Mouse (Mus musculus) limb, embryonic 12.5 days (tissue): Measurements from ENCODE around the gene Ttc29. TPM values are rescaled to one million over a fixed set of nuclear protein-coding genes. Genes with fewer than 3 reads are reported as not detected.

ENCODE experiments used
- ATAC-seq: fragments of 200-750 bp; cut with Nextera tagmentation; 2 replicates; pipeline ENCODE4 v1.8.0; 2017; ENCODE audit warnings: low read depth, moderate TSS enrichment; ENCODE audit not compliant: insufficient number of reproducible peaks, insufficient read depth, low FRiP score, low TSS enrichment
- H3K27ac ChIP-seq: fragments of 300-500 bp; sonication (generic); 2 replicates; pipeline ENCODE4 v1.5.1; 2016; ENCODE audit warnings: mild to moderate bottlenecking, moderate library complexity
- H3K27me3 ChIP-seq: fragments of 300-500 bp; sonication (generic); 2 replicates; pipeline ENCODE4 v1.6.1; 2016; ENCODE audit warnings: mild to moderate bottlenecking, moderate library complexity
- H3K36me3 ChIP-seq: fragments of 300-500 bp; sonication (generic); 2 replicates; pipeline ENCODE4 v1.6.1; 2016; ENCODE audit warnings: mild to moderate bottlenecking, moderate library complexity
- H3K4me1 ChIP-seq: fragments of 300-500 bp; sonication (generic); replicated peaks from 2 replicates; pipeline ENCODE4 v1.6.1; 2016
- H3K4me2 ChIP-seq: fragments of 300-500 bp; sonication (generic); 2 replicates; pipeline ENCODE4 v1.6.1; 2016; ENCODE audit warnings: mild to moderate bottlenecking, moderate library complexity
- H3K4me3 ChIP-seq: fragments of 300-500 bp; sonication (generic); replicated peaks from 2 replicates; pipeline ENCODE4 v1.5.1; 2016; ENCODE audit warnings: mild to moderate bottlenecking
- H3K9ac ChIP-seq: fragments of 300-500 bp; sonication (generic); replicated peaks from 2 replicates; pipeline ENCODE4 v1.6.1; 2016; ENCODE audit warnings: mild to moderate bottlenecking, moderate library complexity
- H3K9me3 ChIP-seq: fragments of 300-500 bp; sonication (generic); 2 replicates; pipeline ENCODE4 v1.6.1; 2016; ENCODE audit warnings: mild to moderate bottlenecking, moderate library complexity
- WGBS: fragments of 180-500 bp; shearing (Covaris S2); methylation state at CpG from one replicate; pipeline ENCODE4 v1.1.7; 2016; 5-methylcytosine and 5-hydroxymethylcytosine counted together
- polyA plus RNA-seq: library from polyadenylated mRNA; unstranded; fragments of >200 nt; fragmentation: Nextera tagmentation; extraction: Ambion mirVana; gene quantifications from 2 replicates; pipeline ENCODE4 v1.2.1, GENCODE M21; 2016

Ttc29 gene
- polyA plus RNA-seq, 1 experiment from 2014 or later: not detected

GRCm38 (mm10) chr8:78317666-78318065 lies 104.6 kb downstream of the Ttc29 start:
- H3K27ac ChIP-seq: no peak overlapping the region
- no peak overlapping the region for H3K9ac ChIP-seq
- H3K9me3 ChIP-seq: no peaks in the 10 kb centered on the region
- no peak overlapping the region for H3K4me3 ChIP-seq
- 86% methylated on average over 2 of the region's 2 CpGs for whole genome bisulfite sequencing
- H3K36me3 ChIP-seq: no peaks in the 10 kb centered on the region
- no peak overlapping the region for H3K4me2 ChIP-seq
- 0 out of 2 replicates have a peak, but pooled peaks cover 4% of the 10 kb centered on the region for H3K4me1 ChIP-seq
- no peaks in the 10 kb centered on the region for H3K27me3 ChIP-seq
- ATAC-seq: no peak

- Histone ChIP-seq H3K27ac (no peak overlapping the region), H3K4me1 (0 out of 2 replicates have a peak, but pooled peaks cover 11% of the 10 kb centered on the region), H3K9ac (no peak overlapping the region), H3K36me3 (no peaks in the 10 kb centered on the region), H3K9me3 (no peaks in the 10 kb centered on the region), H3K27me3 (no peaks in the 10 kb centered on the region), H3K4me2 (no peak overlapping the region), H3K4me3 (no peak overlapping the region)
- no peak for ATAC-seq
- WGBS: 88% methylated on average over 3 of the region's 3 CpGs
Observed at GRCm38 (mm10) chr8:78323391-78323790, 110.3 kb downstream of the Ttc29 start.

- no peaks in the 10 kb centered on the region; the same call in 1 of the 2 replicates for H3K4me1 ChIP-seq
- H3K27me3 ChIP-seq: no peaks in the 10 kb centered on the region
- H3K36me3 ChIP-seq: no peaks in the 10 kb centered on the region
- no peak overlapping the region for H3K27ac ChIP-seq
- no peak for ATAC-seq
- H3K4me2 ChIP-seq: no peak overlapping the region
- WGBS: 64% methylated on average over 11 of the region's 11 CpGs
- H3K9ac ChIP-seq: no peak overlapping the region
- H3K4me3 ChIP-seq: no peak overlapping the region
- H3K9me3 ChIP-seq: no peaks in the 10 kb centered on the region
Observed at GRCm38 (mm10) chr8:78340689-78341529, 127.8 kb downstream of the Ttc29 start.

GRCm38 (mm10) chr8:78342151-78342550 lies 129.1 kb downstream of the Ttc29 start:
- Histone ChIP-seq H3K36me3 (no peaks in the 10 kb centered on the region), H3K9me3 (no peaks in the 10 kb centered on the region), H3K27me3 (no peaks in the 10 kb centered on the region), H3K4me1 (peaks cover 5% of the 10 kb centered on the region), H3K4me3 (no peak overlapping the region), H3K4me2 (no peak overlapping the region), H3K9ac (no peak overlapping the region), H3K27ac (no peak overlapping the region)
- 81% methylated on average over 4 of the region's 4 CpGs for WGBS
- ATAC-seq: no peak

GRCm38 (mm10) chr8:78344006-78344405 lies 130.9 kb downstream of the Ttc29 start:
- WGBS: 48% methylated on average over 2 of the region's 2 CpGs

GRCm38 (mm10) chr8:78345705-78346104 lies 132.6 kb downstream of the Ttc29 start:
- Histone ChIP-seq H3K4me2 (peak overlapping the region; percentile 39), H3K27ac (no peak overlapping the region), H3K9me3 (no peaks in the 10 kb centered on the region), H3K4me1 (peaks cover 5% of the 10 kb centered on the region), H3K9ac (no peak overlapping the region), H3K36me3 (no peaks in the 10 kb centered on the region), H3K4me3 (peak overlapping the region; percentile 8; the same call in 1 of the 2 replicates), H3K27me3 (no peaks in the 10 kb centered on the region)
- whole genome bisulfite sequencing: 36% methylated on average over 7 of the region's 7 CpGs
- peak; percentile 20; the same call in 1 of the 2 replicates for ATAC-seq

More at GRCm38 (mm10) chr8:78344006-78344405, 130.9 kb downstream of the Ttc29 start:
- no peak for ATAC-seq
- H3K9me3 ChIP-seq: no peaks in the 10 kb centered on the region
- H3K4me2 ChIP-seq: no peak overlapping the region
- peaks cover 5% of the 10 kb centered on the region for H3K4me1 ChIP-seq
- no peaks in the 10 kb centered on the region for H3K36me3 ChIP-seq
- H3K4me3 ChIP-seq: no peak overlapping the region
- H3K27ac ChIP-seq: no peak overlapping the region
- no peaks in the 10 kb centered on the region for H3K27me3 ChIP-seq
- no peak overlapping the region for H3K9ac ChIP-seq

- Histone ChIP-seq H3K36me3 (no peaks in the 10 kb centered on the region), H3K4me3 (peak overlapping the region; percentile 8; the same call in 1 of the 2 replicates), H3K4me2 (peak overlapping the region; percentile 39), H3K9ac (no peak overlapping the region), H3K27me3 (no peaks in the 10 kb centered on the region), H3K4me1 (peaks cover 5% of the 10 kb centered on the region), H3K27ac (no peak overlapping the region), H3K9me3 (no peaks in the 10 kb centered on the region)
- ATAC-seq: 0 out of 2 replicates have a peak, but pooled peaks have one; percentile 15
- WGBS: 11% methylated on average over 11 of the region's 11 CpGs
Observed at GRCm38 (mm10) chr8:78346131-78346621, 133.1 kb downstream of the Ttc29 start.

GRCm38 (mm10) chr8:78353902-78354301 lies 140.8 kb downstream of the Ttc29 start:
- Histone ChIP-seq H3K4me3 (no peak overlapping the region), H3K4me1 (no peaks in the 10 kb centered on the region), H3K9me3 (no peaks in the 10 kb centered on the region), H3K36me3 (no peaks in the 10 kb centered on the region), H3K9ac (no peak overlapping the region), H3K27ac (no peak overlapping the region), H3K4me2 (no peak overlapping the region), H3K27me3 (no peaks in the 10 kb centered on the region)
- no peak for ATAC-seq
- WGBS: 64% methylated on average over 5 of the region's 5 CpGs

GRCm38 (mm10) chr8:78354801-78355200 lies 141.7 kb downstream of the Ttc29 start:
- no peak overlapping the region for H3K9ac ChIP-seq
- no peak overlapping the region for H3K4me2 ChIP-seq
- H3K4me3 ChIP-seq: no peak overlapping the region
- 91% methylated on average over 5 of the region's 5 CpGs for WGBS
- H3K27ac ChIP-seq: no peak overlapping the region
- no peaks in the 10 kb centered on the region for H3K4me1 ChIP-seq
- no peaks in the 10 kb centered on the region for H3K27me3 ChIP-seq
- H3K36me3 ChIP-seq: no peaks in the 10 kb centered on the region
- ATAC-seq: no peak
- H3K9me3 ChIP-seq: no peaks in the 10 kb centered on the region

- ATAC-seq: no peak
- 88% methylated on average over 7 of the region's 7 CpGs for WGBS
- Histone ChIP-seq H3K36me3 (no peaks in the 10 kb centered on the region), H3K4me1 (no peaks in the 10 kb centered on the region), H3K9me3 (no peaks in the 10 kb centered on the region), H3K27me3 (no peaks in the 10 kb centered on the region), H3K4me3 (no peak overlapping the region), H3K9ac (no peak overlapping the region), H3K27ac (no peak overlapping the region), H3K4me2 (no peak overlapping the region)
Observed at GRCm38 (mm10) chr8:78390756-78391155, 177.7 kb downstream of the Ttc29 start.

- H3K27me3 ChIP-seq: peaks cover 57% of the 10 kb centered on the region
Observed at GRCm38 (mm10) chr8:78419272-78419671, 206.2 kb downstream of the Ttc29 start.

More at GRCm38 (mm10) chr8:78419272-78419671, 206.2 kb downstream of the Ttc29 start:
- no peaks in the 10 kb centered on the region for H3K9me3 ChIP-seq
- H3K36me3 ChIP-seq: no peaks in the 10 kb centered on the region
- H3K4me2 ChIP-seq: peak overlapping the region; percentile 79
- peaks cover 16% of the 10 kb centered on the region for H3K4me1 ChIP-seq
- ATAC-seq: no peak
- 17% methylated on average over 4 of the region's 4 CpGs for WGBS
- H3K9ac ChIP-seq: no peak overlapping the region
- no peak overlapping the region; the same call in 1 of the 2 replicates for H3K4me3 ChIP-seq
- H3K27ac ChIP-seq: no peak overlapping the region
